Mouse (Mus musculus): ENCODE data around the gene Emx2. TPM values are rescaled to one million over a fixed set of nuclear protein-coding genes. Genes with fewer than 3 reads are reported as not detected.

Gene Emx2
- 38.8 TPM in 2 replicates for polyA plus RNA-seq (2015; fragmentation: Nextera tagmentation; extraction: Ambion mirVana)

DNA sequence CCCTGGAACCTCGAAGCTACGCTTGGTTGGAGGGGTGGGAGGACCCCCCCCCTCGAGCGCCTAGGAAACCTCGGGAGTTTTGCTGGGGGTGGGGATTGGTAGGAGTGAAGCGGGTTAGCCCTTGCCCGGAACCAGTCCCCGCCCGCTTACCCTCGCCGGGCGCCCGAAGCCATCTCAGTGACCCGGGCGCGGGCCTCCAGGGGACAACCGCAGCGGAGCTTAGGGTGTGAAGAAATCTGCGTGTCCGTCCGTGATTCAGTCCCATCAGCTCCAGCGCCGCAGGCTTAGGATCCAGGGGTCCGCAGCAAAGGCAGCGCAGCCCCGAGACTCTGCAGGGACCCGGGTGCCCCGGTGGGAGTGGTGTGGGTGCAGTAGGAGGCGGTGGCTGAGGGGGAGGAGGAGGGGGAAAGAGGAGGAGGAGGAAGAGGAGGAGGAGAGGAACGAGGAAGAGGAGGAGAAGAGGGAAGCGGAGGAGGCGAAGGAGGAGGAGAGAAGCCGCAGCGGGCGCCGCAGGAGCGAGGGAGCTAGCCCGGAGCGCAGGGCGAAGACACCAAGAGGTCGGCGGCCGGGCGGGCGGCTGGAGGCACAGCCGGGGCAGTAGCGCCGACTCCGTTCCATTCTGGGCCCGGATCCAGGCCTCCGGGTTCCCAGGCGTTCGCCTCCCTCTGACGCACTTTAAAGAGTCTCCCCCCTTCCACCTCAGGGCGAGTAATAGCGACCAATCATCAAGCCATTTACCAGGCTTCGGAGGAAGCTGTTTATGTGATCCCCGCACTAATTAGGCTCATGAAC is at the start of gene Emx2:
Gene Emx2 (plus strand): TSS at position 422 of the 792 bp plus-strand sequence.
- peak; percentile 64 for ATAC-seq (replicated peaks; ENCODE audit: low FRiP score)
- H3K36me3 ChIP-seq = no peaks in the 10 kb centered on the region
- peak within 1 kb of the TSS; percentile 79 for H3K9ac ChIP-seq
- peak within 1 kb of the TSS; percentile 60 for H3K4me2 ChIP-seq
- under 1% methylated on average over 58 of the region's 58 CpGs for WGBS
- peak within 1 kb of the TSS; percentile 61 for H3K4me3 ChIP-seq (replicated peaks)
- H3K27ac ChIP-seq = peak within 1 kb of the TSS; percentile 97
- H3K9me3 ChIP-seq (replicated peaks) = no peaks in the 10 kb centered on the region
- peaks cover 94% of the 10 kb centered on the region for H3K27me3 ChIP-seq
- H3K4me1 ChIP-seq = peaks cover 40% of the 10 kb centered on the region

DNA sequence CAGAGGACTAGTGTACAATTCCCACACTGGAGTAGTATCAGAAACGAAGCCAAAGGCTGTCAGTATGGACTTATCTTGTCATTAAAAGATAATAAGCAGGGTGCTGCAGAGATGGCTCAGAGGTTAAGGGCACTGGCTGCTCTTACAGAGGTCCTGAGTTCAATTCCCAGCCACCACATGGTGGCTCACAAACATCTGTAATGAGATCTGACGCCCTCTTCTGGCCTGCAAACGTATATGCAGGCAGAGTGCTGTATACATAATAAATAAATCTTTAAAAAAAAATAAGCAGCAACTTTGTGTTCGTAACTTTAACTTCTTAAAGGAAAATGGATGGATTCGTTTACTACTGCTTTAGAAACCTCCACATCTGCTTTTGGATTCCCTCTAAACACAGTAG is 44.0 kb upstream of the Emx2 start:
- no peak for ATAC-seq (replicated peaks; ENCODE audit: low FRiP score)
- no peak overlapping the region for H3K4me3 ChIP-seq (replicated peaks)
- 71% methylated on average over 5 of the region's 5 CpGs for WGBS
- no peak overlapping the region for H3K4me2 ChIP-seq
- no peak overlapping the region for H3K9ac ChIP-seq
- peaks cover 4% of the 10 kb centered on the region; the same call in 1 of the 2 replicates for H3K4me1 ChIP-seq
- H3K27me3 ChIP-seq = peaks cover 2% of the 10 kb centered on the region; the same call in 1 of the 2 replicates
- no peaks in the 10 kb centered on the region for H3K36me3 ChIP-seq
- no peak overlapping the region for H3K27ac ChIP-seq
- H3K9me3 ChIP-seq (replicated peaks) = no peaks in the 10 kb centered on the region

DNA sequence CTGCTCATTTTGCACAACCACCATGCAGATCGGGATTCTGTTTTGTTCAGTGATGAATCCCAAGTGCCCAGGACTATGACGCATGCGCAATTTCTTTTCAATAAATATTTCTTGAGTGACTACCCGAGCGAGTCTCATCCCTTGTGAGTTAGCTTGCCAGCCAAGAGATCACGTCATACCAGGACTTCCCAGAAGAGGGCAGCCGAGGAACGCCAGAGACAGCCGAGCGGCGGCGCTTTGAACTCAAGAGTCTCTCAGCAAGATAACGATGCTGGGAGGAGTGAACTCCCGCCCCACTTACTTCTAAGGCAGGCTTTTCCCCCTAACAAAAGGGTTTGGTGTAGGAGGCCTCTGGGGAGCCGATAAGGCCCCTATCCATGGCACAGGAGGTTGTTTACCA is 40.1 kb upstream of the Emx2 start:
- WGBS = 2% methylated on average over 15 of the region's 15 CpGs
- H3K4me2 ChIP-seq = peak overlapping the region; percentile 24; the same call in 1 of the 2 replicates

DNA sequence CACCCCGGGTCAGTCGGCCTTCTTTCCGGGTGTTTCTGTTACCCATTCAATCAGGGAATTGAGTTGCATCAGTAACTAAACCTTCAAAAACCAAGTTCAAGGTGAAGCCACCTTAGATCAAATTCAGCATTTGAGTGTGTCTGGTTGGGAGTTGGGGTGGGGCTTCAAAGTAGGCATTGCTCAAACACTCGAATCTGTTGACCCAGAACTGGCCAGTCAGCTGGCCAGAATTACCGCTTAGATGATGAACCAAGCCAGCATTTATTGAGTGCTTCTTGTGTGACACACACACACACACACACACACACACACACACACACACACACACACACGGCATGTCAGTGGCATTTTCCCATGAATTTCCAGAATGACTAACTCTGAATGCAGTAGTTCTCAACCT is 39.5 kb upstream of the Emx2 start:
- 54% methylated on average over 6 of the region's 6 CpGs for WGBS
- H3K4me1 ChIP-seq = peaks cover 19% of the 10 kb centered on the region
- no peak overlapping the region for H3K27ac ChIP-seq
- H3K9me3 ChIP-seq (replicated peaks) = no peaks in the 10 kb centered on the region
- H3K4me2 ChIP-seq = no peak overlapping the region
- ATAC-seq (replicated peaks; ENCODE audit: low FRiP score) = no peak
- no peaks in the 10 kb centered on the region for H3K36me3 ChIP-seq
- H3K27me3 ChIP-seq = peaks cover 4% of the 10 kb centered on the region; the same call in 1 of the 2 replicates
- H3K4me3 ChIP-seq (replicated peaks) = no peak overlapping the region
- H3K9ac ChIP-seq = no peak overlapping the region

More for the DNA sequence above, 40.1 kb upstream of the Emx2 start:
- Histone ChIP-seq H3K9me3 (replicated peaks) (no peaks in the 10 kb centered on the region), H3K4me1 (peaks cover 14% of the 10 kb centered on the region), H3K4me3 (replicated peaks) (no peak overlapping the region), H3K36me3 (no peaks in the 10 kb centered on the region), H3K27ac (no peak overlapping the region), H3K27me3 (peaks cover 4% of the 10 kb centered on the region; the same call in 1 of the 2 replicates), H3K9ac (no peak overlapping the region)
- ATAC-seq (replicated peaks; ENCODE audit: low FRiP score) = no peak

DNA sequence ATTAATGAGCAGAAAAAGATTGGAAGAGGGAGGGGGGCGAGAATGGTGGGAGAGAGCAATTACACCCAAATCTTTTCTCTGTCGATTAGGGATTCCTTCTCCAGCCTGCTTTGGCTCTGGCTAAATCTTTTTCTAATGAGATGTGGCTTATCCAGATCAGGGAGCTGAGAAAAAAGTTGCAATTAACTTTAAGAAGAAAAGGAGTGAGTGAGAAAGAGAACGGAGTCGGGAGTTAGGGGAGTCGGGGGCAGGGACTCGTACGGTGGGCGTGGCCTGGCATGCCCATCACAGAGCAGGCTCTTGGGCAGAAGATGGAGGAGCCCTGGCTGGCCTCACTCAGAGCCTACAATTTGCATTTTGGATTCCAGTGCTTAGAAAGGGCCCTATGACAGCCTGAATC is 35.8 kb upstream of the Emx2 start:
- Histone ChIP-seq H3K4me1 (peaks cover 22% of the 10 kb centered on the region), H3K4me3 (replicated peaks) (peak overlapping the region; percentile 19; the same call in 1 of the 2 replicates), H3K9me3 (replicated peaks) (no peaks in the 10 kb centered on the region), H3K4me2 (peak overlapping the region; percentile 45), H3K36me3 (no peaks in the 10 kb centered on the region), H3K27ac (no peak overlapping the region), H3K27me3 (peaks cover 4% of the 10 kb centered on the region; the same call in 1 of the 2 replicates), H3K9ac (no peak overlapping the region)
- no peak for ATAC-seq (replicated peaks; ENCODE audit: low FRiP score)
- WGBS = 10% methylated on average over 8 of the region's 8 CpGs

DNA sequence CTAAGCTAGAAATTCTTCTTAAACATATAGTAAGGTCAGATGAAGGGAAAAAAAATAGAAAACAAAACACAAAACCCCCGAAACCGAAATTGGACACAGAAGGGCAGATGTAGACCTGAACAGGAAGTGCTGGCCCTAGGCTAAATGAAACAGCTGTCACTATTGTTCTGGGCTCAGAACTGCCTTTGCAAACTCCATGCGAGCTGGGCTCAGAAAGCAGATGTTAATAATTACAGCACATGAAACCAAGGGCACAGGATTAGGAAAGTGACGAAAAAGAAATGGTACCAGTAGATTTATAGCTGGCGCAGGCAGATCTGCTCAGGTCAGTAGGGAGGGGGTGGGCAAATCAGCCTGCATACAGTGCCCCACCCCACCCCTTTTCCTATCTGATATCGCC is 34.5 kb upstream of the Emx2 start:
- Histone ChIP-seq H3K36me3 (peaks cover 8% of the 10 kb centered on the region), H3K4me2 (no peak overlapping the region), H3K27me3 (peaks cover 4% of the 10 kb centered on the region; the same call in 1 of the 2 replicates), H3K9me3 (replicated peaks) (no peaks in the 10 kb centered on the region), H3K4me3 (replicated peaks) (no peak overlapping the region), H3K9ac (no peak overlapping the region), H3K4me1 (peaks cover 18% of the 10 kb centered on the region), H3K27ac (no peak overlapping the region)
- no peak for ATAC-seq (replicated peaks; ENCODE audit: low FRiP score)
- 30% methylated on average over 6 of the region's 6 CpGs for WGBS

DNA sequence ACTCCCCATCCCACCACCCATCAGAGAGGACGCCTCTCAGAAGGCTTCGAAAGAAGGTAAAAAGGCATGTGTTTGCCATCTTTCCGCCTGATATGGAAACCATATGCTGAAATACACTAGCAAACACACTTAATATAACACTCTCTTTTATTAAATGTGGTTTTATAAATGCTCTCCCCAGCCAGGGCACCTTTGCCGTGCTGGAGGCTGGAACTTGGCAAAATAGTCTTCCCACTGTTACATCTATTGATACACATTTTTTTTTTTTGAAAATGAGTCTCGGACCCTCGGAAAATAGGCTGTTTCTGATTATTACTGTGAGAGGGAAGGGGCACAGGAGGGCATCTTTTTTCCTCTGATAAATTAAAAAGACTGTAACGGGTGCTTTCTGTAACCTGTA is 33.2 kb upstream of the Emx2 start:
- no peak for ATAC-seq (replicated peaks; ENCODE audit: low FRiP score)
- peaks cover 16% of the 10 kb centered on the region for H3K36me3 ChIP-seq
- no peak overlapping the region for H3K27ac ChIP-seq
- H3K27me3 ChIP-seq = no peaks in the 10 kb centered on the region; the same call in 1 of the 2 replicates
- H3K9me3 ChIP-seq (replicated peaks) = no peaks in the 10 kb centered on the region
- H3K9ac ChIP-seq = no peak overlapping the region
- peaks cover 18% of the 10 kb centered on the region for H3K4me1 ChIP-seq
- no peak overlapping the region for H3K4me2 ChIP-seq
- 88% methylated on average over 7 of the region's 7 CpGs for WGBS
- no peak overlapping the region for H3K4me3 ChIP-seq (replicated peaks)

DNA sequence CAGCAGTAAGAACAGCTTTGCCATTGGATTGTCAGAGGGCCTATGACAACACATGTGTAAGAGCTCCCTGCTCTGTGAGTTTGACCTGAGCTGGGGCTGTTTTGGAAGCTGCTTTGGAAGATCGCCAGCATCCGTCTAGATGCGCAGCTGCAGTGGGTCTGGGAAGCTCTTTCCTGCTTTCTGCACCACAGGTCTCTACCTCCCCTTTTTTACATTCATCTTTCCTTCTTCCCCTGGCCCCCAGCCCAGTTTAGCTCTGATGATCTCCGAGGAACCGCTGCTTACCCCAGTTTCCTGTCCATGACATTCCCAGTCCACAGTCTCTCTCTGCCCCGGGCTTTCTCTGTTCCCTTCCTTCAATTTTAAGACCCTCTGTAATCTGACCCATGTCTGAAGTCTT is 25.9 kb upstream of the Emx2 start:
- Histone ChIP-seq H3K4me3 (replicated peaks) (no peak overlapping the region), H3K27ac (no peak overlapping the region), H3K4me1 (peaks cover 5% of the 10 kb centered on the region; the same call in 1 of the 2 replicates), H3K9me3 (replicated peaks) (no peaks in the 10 kb centered on the region), H3K9ac (no peak overlapping the region), H3K27me3 (0 out of 2 replicates have a peak, but pooled peaks cover 4% of the 10 kb centered on the region), H3K36me3 (peaks cover 16% of the 10 kb centered on the region), H3K4me2 (no peak overlapping the region)
- no peak for ATAC-seq (replicated peaks; ENCODE audit: low FRiP score)
- WGBS = 27% methylated on average over 6 of the region's 6 CpGs

DNA sequence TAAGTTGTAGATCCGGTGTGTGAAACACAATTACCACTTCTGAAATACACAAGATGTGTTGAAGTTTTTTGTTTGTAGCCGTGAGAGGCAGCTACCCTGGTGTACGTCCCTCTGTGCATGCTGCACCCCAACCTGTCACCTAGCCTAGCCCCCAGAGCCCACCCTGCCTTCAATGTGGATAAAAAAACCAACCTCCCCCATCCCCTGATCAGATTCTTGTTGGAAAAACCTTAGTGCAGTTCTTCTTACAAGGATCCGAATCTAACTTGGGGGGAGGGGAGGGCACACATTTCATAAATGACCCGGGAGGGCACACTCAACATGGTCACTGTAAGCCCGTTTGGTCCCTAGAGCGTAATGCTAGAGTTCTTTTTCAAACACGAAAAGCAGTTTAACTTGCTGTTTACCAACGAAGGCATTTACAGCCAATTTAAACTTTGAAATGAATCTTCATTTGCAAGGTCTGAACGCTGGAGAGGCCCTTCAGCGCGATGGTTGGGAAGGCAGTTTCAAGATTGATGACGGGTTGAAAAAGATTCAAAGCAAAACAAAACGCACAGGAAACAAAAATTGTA is 7.5 kb upstream of the Emx2 start:
- ATAC-seq (replicated peaks; ENCODE audit: low FRiP score) = no peak
- Histone ChIP-seq H3K9me3 (replicated peaks) (no peaks in the 10 kb centered on the region), H3K27me3 (peaks cover 92% of the 10 kb centered on the region), H3K27ac (no peak overlapping the region), H3K4me1 (peaks cover 28% of the 10 kb centered on the region), H3K36me3 (no peaks in the 10 kb centered on the region), H3K9ac (no peak overlapping the region), H3K4me2 (peak overlapping the region; percentile 54), H3K4me3 (replicated peaks) (no peak overlapping the region)
- 11% methylated on average over 14 of the region's 14 CpGs for WGBS

DNA sequence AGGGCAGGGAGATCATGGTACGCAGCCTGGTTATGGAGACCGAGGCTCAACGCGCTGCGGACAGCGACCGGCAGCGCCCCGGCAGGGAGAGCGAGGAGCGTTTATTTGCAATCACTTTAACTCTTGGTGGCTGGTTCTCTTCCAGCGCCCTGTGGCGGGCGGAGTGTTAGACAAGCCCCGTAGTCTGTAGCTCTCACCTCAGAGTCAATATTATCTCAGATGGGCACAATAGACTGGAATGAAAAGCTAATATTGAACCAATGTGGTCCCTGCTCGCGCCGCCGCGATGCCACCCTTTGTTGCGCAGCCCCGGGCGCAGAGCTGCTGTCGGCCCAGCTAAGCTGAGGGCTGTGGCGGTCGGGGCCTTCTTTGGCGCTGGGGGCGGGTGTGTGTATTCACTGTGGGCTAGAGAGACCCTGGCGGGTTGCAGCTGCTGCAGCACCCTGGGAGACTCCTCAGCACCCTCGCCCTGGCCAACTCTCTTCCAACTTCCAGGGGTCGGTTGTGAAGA is 6.7 kb upstream of the Emx2 start:
- peak overlapping the region; percentile 54 for H3K4me2 ChIP-seq
- no peaks in the 10 kb centered on the region for H3K9me3 ChIP-seq (replicated peaks)
- peak overlapping the region; percentile 8; the same call in 1 of the 2 replicates for H3K9ac ChIP-seq
- H3K4me1 ChIP-seq = peaks cover 32% of the 10 kb centered on the region
- no peak overlapping the region for H3K27ac ChIP-seq
- peak overlapping the region; percentile 29 for H3K4me3 ChIP-seq (replicated peaks)
- peaks cover 95% of the 10 kb centered on the region for H3K27me3 ChIP-seq
- no peaks in the 10 kb centered on the region for H3K36me3 ChIP-seq
- WGBS = 2% methylated on average over 31 of the region's 31 CpGs
- ATAC-seq (replicated peaks; ENCODE audit: low FRiP score) = no peak; the same call in 1 of the 2 replicates

DNA sequence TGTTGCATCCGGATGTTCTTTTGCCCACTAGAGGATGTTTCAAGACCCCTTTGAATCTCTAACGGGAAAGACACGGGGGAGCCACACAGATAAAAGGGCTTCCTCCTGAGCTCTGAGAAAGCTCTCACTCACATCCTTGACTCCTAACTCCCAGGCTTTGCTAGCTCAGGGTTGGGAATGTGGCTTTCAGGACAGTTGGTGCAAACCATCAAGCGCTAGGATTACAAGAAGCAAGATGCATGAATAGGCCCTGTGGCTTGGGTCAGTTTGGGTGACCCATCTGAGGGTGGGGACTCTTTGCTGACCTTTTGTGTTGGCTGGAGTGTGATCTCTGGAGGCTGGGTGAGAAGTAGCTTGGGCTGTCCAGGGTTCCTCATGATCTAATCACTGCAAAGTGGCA is 5.9 kb upstream of the Emx2 start:
- Histone ChIP-seq H3K4me2 (no peak overlapping the region; the same call in 1 of the 2 replicates), H3K27me3 (peaks cover 96% of the 10 kb centered on the region), H3K27ac (no peak overlapping the region), H3K36me3 (no peaks in the 10 kb centered on the region), H3K9ac (no peak overlapping the region), H3K9me3 (replicated peaks) (no peaks in the 10 kb centered on the region), H3K4me3 (replicated peaks) (no peak overlapping the region), H3K4me1 (peaks cover 34% of the 10 kb centered on the region)
- WGBS = 17% methylated on average over 4 of the region's 4 CpGs
- ATAC-seq (replicated peaks; ENCODE audit: low FRiP score) = no peak

DNA sequence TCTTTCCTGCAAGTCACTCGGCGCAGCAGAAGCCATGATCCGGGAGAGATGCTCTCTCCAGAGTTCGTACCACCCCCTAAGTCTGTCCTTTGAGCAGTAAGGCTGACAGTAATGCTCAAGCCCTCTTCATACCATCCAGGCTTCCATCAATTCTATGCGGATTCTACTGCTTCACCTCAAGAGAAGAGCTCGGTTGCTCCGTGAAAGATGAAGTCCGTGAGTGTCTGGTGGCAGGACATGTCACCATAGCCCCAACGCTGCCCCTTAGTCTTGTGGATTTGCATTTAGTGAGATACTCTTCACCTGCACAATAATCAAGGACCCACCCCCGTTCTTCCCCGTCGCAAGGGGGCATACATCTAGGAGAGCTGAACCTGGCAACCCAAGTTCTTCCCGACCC is 4.6 kb upstream of the Emx2 start:
- Histone ChIP-seq H3K4me3 (replicated peaks) (no peak overlapping the region), H3K9ac (no peak overlapping the region), H3K27me3 (peaks cover 98% of the 10 kb centered on the region), H3K9me3 (replicated peaks) (no peaks in the 10 kb centered on the region), H3K36me3 (no peaks in the 10 kb centered on the region), H3K4me2 (no peak overlapping the region; the same call in 1 of the 2 replicates), H3K27ac (no peak overlapping the region), H3K4me1 (peaks cover 45% of the 10 kb centered on the region)
- 18% methylated on average over 13 of the region's 13 CpGs for WGBS
- ATAC-seq (replicated peaks; ENCODE audit: low FRiP score) = no peak
